Mouse (Mus musculus) thymus, adult 2 months (tissue): ENCODE measurements around the gene Ubr3.

Source experiments
- CTCF ChIP-seq: fragments of 200-500 bp; IDR thresholded peaks from 2 replicates; pipeline ENCODE4 v1.5.1; 2012; ENCODE audit warnings: mild to moderate bottlenecking, control low read depth, low read length, moderate library complexity, borderline replicate concordance; ENCODE audit not compliant: control insufficient read depth, poor library complexity, insufficient read depth; ENCODE audit errors: extremely low read depth
- POLR2A ChIP-seq: fragments of 200-500 bp; IDR thresholded peaks from 2 replicates; pipeline ENCODE4 v1.6.1; 2012; ENCODE audit warnings: mild to moderate bottlenecking, low read length, control low read depth, moderate library complexity; ENCODE audit not compliant: control insufficient read depth, poor library complexity, insufficient read depth; ENCODE audit errors: extremely low read depth

- no peak for TF ChIP-seq POLR2A
- TF ChIP-seq CTCF = no peak
Measured at GRCm38 (mm10) chr2:70025711-70026110, 128.7 kb downstream of the Ubr3 start.
